Mouse (Mus musculus) right cerebral cortex, postnatal 4 days (tissue): ENCODE results near the gene Tpt1.
"Not testable (repeated sequence)": the region's sequence is repeated elsewhere in the genome, so short reads cannot be mapped to it uniquely, and the experiment has no call there.

ENCODE experiments used
- DNase-seq: peaks from one replicate; pipeline ENCODE4 v3.0.0-alpha.2; 2022

Tpt1 gene

GRCm38 (mm10) chr14:75844867-75845697, at the start of gene Tpt1:
Gene Tpt1, plus strand, starts transcription at chr14:75845093.
- DNase-seq = peak; percentile 98

GRCm38 (mm10) chr14:75795918-75796317, 49.0 kb upstream of the Tpt1 start:
- DNase-seq = no peak

GRCm38 (mm10) chr14:75797769-75798386, 47.0 kb upstream of the Tpt1 start:
- DNase-seq = no peak

GRCm38 (mm10) chr14:75807800-75808199, 37.1 kb upstream of the Tpt1 start:
- DNase-seq = no peak

GRCm38 (mm10) chr14:75809931-75810330, 35.0 kb upstream of the Tpt1 start:
- no peak for DNase-seq

GRCm38 (mm10) chr14:75818528-75818927, 26.4 kb upstream of the Tpt1 start:
- no peak for DNase-seq

- no peak for DNase-seq
Measured at GRCm38 (mm10) chr14:75819341-75819740, 25.6 kb upstream of the Tpt1 start.

GRCm38 (mm10) chr14:75820007-75820406, 24.9 kb upstream of the Tpt1 start:
- no peak for DNase-seq

- no peak for DNase-seq
Measured at GRCm38 (mm10) chr14:75826851-75827410, 18.0 kb upstream of the Tpt1 start.

GRCm38 (mm10) chr14:75828221-75828620, 16.7 kb upstream of the Tpt1 start:
- DNase-seq = no peak

- peak; percentile 92 for DNase-seq
Measured at GRCm38 (mm10) chr14:75828866-75829806, 15.8 kb upstream of the Tpt1 start.

GRCm38 (mm10) chr14:75829817-75830216, 15.1 kb upstream of the Tpt1 start:
- not testable (repeated sequence) for DNase-seq

GRCm38 (mm10) chr14:75832031-75832430, 12.9 kb upstream of the Tpt1 start:
- no peak for DNase-seq

GRCm38 (mm10) chr14:75832982-75833381, 11.9 kb upstream of the Tpt1 start:
- DNase-seq = no peak

- no peak for DNase-seq
Measured at GRCm38 (mm10) chr14:75833546-75834250, 11.2 kb upstream of the Tpt1 start.

GRCm38 (mm10) chr14:75834251-75834738, 10.6 kb upstream of the Tpt1 start:
- no peak for DNase-seq

- DNase-seq = peak; percentile 32
Measured at GRCm38 (mm10) chr14:75834739-75835381, 10.0 kb upstream of the Tpt1 start.

GRCm38 (mm10) chr14:75836579-75836978, 8.3 kb upstream of the Tpt1 start:
- no peak for DNase-seq

- DNase-seq = no peak
Measured at GRCm38 (mm10) chr14:75837048-75837916, 7.6 kb upstream of the Tpt1 start.

GRCm38 (mm10) chr14:75841758-75842157, 3.1 kb upstream of the Tpt1 start:
- not testable (repeated sequence) for DNase-seq
